Mouse (Mus musculus) neural tube, embryonic 15.5 days (tissue): ENCODE results near the gene Sf3b4. TPM values are rescaled to one million over a fixed set of nuclear protein-coding genes. Genes with fewer than 3 reads are reported as not detected.
A peak's percentile ranks its signal among the peaks of the same experiment; 100 is the strongest.
"Not testable (repeated sequence)": the region's sequence is repeated elsewhere in the genome, so short reads cannot be mapped to it uniquely, and the experiment has no call there.

Experiments
- ATAC-seq: fragments of 200-750 bp; cut with Nextera tagmentation; 2 replicates; pipeline ENCODE4 v1.8.0; 2017; ENCODE audit warnings: mild to moderate bottlenecking, moderate TSS enrichment, moderate library complexity; ENCODE audit not compliant: low FRiP score
- H3K27ac ChIP-seq: fragments of 300-500 bp; sonication (generic); replicated peaks from 2 replicates; pipeline ENCODE4 v1.5.1; 2015; ENCODE audit warnings: mild to moderate bottlenecking, inconsistent platforms
- H3K27me3 ChIP-seq: fragments of 300-500 bp; sonication (generic); replicated peaks from 2 replicates; pipeline ENCODE4 v1.6.1; 2015; ENCODE audit warnings: inconsistent platforms
- H3K36me3 ChIP-seq: fragments of 300-500 bp; sonication (generic); 2 replicates; pipeline ENCODE4 v1.6.1; 2015; ENCODE audit warnings: inconsistent platforms
- H3K4me1 ChIP-seq: fragments of 300-500 bp; sonication (generic); 2 replicates; pipeline ENCODE4 v1.6.1; 2015; ENCODE audit warnings: inconsistent platforms
- H3K4me2 ChIP-seq: fragments of 300-500 bp; sonication (generic); 2 replicates; pipeline ENCODE4 v1.6.1; 2015; ENCODE audit warnings: inconsistent platforms, mild to moderate bottlenecking, moderate library complexity
- H3K4me3 ChIP-seq: fragments of 300-500 bp; sonication (generic); replicated peaks from 2 replicates; pipeline ENCODE4 v1.5.1; 2015; ENCODE audit warnings: mild to moderate bottlenecking, inconsistent platforms
- H3K9ac ChIP-seq: fragments of 300-500 bp; sonication (generic); replicated peaks from 2 replicates; pipeline ENCODE4 v1.6.1; 2015; ENCODE audit warnings: mild to moderate bottlenecking, inconsistent platforms
- H3K9me3 ChIP-seq: fragments of 300-500 bp; sonication (generic); replicated peaks from 2 replicates; pipeline ENCODE4 v1.6.1; 2016; ENCODE audit warnings: inconsistent platforms
- WGBS: fragments of 180-500 bp; shearing (Covaris S2); methylation state at CpG from one replicate; pipeline ENCODE4 v1.1.7; 2015; ENCODE audit warnings: mixed read lengths; 5-methylcytosine and 5-hydroxymethylcytosine counted together
- polyA plus RNA-seq: library from polyadenylated mRNA; unstranded; fragments of >200 nt; fragmentation: Nextera tagmentation; extraction: Ambion mirVana; gene quantifications from 2 replicates; pipeline ENCODE4 v1.2.1, GENCODE M21; 2015

Gene Sf3b4
- polyA plus RNA-seq, 1 experiment from 2014 or later = 127 TPM

GRCm38 (mm10) chr3:96160222-96160802 lies 11.8 kb upstream of the Sf3b4 start:
- peak overlapping the region; percentile 97 for H3K4me2 ChIP-seq
- no peak for ATAC-seq
- no peak overlapping the region for H3K9ac ChIP-seq
- peaks cover 32% of the 10 kb centered on the region for H3K4me1 ChIP-seq
- peaks cover 7% of the 10 kb centered on the region; the same call in 1 of the 2 replicates for H3K36me3 ChIP-seq
- no peaks in the 10 kb centered on the region for H3K27me3 ChIP-seq
- 0 out of 2 replicates have a peak overlapping the region, but pooled peaks have one; percentile 49 for H3K4me3 ChIP-seq
- WGBS = 57% methylated on average over 4 of the region's 4 CpGs
- H3K9me3 ChIP-seq = no peaks in the 10 kb centered on the region
- H3K27ac ChIP-seq = peak overlapping the region; percentile 78

GRCm38 (mm10) chr3:96160803-96161516 lies 11.2 kb upstream of the Sf3b4 start:
- H3K4me2 ChIP-seq = peak overlapping the region; percentile 97
- H3K27me3 ChIP-seq = no peaks in the 10 kb centered on the region
- H3K4me3 ChIP-seq = peak overlapping the region; percentile 49
- WGBS = 2% methylated on average over 12 of the region's 12 CpGs
- H3K36me3 ChIP-seq = peaks cover under 1% of the 10 kb centered on the region; the same call in 1 of the 2 replicates
- no peaks in the 10 kb centered on the region for H3K9me3 ChIP-seq
- ATAC-seq = peak; percentile 85
- H3K9ac ChIP-seq = peak overlapping the region; percentile 61
- peak overlapping the region; percentile 78 for H3K27ac ChIP-seq
- peaks cover 32% of the 10 kb centered on the region for H3K4me1 ChIP-seq

DNA sequence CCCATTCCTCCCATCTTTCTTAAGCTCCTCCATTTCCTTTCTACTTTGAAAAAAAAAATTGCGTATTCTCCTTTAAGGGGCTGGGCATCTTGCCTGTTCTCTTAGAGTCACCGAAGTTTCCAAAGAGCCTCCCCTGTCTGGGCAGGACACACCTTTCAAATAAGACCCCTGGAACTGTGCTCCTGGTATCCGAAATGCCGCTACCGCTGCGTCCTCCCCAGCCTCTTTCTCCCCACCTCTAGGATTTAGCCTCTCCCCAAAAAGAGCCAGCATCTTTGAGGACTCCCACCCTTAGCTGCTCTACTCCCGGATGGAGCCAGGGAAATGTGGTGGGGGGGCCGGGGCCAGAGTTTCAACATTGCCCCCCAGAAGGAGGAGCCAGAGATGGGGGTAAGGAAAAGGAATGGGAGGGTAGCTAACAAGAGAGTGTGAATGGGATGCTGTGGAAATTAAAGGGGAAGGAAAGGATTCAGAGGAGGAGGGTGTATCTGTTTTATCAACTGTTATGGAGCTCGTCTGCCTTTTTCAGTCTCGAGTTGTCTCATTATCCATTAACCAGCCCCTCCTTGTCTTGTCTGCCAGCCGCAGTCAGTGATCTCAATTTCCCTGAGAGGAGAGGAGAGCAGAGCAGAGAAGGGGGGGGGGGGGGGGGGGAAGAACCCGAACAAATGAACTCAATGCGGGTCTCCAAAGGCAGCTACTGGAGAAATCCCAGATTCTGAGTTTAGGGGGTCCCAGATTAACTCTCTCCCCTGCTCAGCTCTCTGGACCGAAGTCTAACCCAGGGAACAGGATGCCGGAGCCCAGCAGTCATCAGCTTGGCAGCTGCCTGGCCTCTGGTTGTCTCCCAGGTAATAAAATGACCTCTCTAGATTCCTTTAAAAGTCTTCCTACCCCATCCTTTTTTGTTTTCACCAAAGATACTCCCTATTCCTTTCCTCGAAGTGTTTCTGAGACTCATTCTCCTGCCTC lies 10.0 kb upstream of the Sf3b4 start, which contains the start of gene Mtmr11:
TSS of gene Mtmr11 (plus strand) at position 136 of the 972 bp plus-strand sequence.
- Histone ChIP-seq H3K4me2 (peak within 1 kb of the TSS; percentile 97), H3K27ac (peak within 1 kb of the TSS; percentile 78), H3K9ac (peak within 1 kb of the TSS; percentile 61), H3K27me3 (no peaks in the 10 kb centered on the region), H3K4me1 (peaks cover 32% of the 10 kb centered on the region), H3K4me3 (peak within 1 kb of the TSS; percentile 49), H3K36me3 (no peaks in the 10 kb centered on the region), H3K9me3 (no peaks in the 10 kb centered on the region)
- ATAC-seq = peak; percentile 62
- WGBS = 2% methylated on average over 16 of the region's 16 CpGs

- Histone ChIP-seq H3K4me2 (peak overlapping the region; percentile 97), H3K27me3 (no peaks in the 10 kb centered on the region), H3K4me1 (peaks cover 32% of the 10 kb centered on the region), H3K4me3 (peak overlapping the region; percentile 49), H3K9ac (no peak overlapping the region), H3K9me3 (no peaks in the 10 kb centered on the region), H3K36me3 (no peaks in the 10 kb centered on the region), H3K27ac (no peak overlapping the region)
- no peak for ATAC-seq
- 89% methylated on average over 6 of the region's 6 CpGs for WGBS
Measured at GRCm38 (mm10) chr3:96163040-96163439, 9.1 kb upstream of the Sf3b4 start.

DNA sequence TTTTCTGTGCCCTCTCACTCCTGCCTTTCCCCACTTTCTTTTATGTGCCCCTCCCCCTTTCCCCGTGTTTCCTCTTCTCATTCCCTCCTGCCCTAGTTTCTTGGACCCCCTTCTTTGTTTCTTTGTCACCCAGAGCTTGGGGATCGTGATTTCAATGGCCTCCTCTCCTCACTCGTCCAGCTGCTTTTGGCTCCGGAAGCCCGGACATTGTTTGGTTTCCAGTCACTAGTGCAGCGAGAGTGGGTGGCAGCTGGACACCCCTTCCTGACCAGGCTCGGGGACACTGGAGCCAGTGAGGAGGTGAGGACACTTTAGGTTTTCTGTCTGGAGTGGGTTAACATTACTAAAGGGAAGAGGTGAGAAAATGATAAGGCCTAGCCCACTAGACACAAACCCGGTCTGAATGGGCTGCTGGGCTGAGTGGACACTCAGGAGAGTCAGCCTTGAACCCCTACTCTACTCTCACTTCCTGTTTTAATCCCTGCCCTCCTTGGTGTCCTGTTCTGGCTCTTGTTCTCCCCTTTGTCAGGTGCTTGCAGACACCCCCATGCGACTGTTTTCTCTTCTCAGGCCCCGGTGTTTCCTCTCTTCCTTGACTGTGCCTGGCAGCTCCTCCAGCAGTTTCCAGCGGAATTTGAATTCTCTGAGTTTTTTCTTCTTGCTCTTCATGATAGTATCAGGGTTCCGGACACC lies 3.5 kb upstream of the Sf3b4 start:
- 70% methylated on average over 12 of the region's 12 CpGs for WGBS
- Histone ChIP-seq H3K9me3 (no peaks in the 10 kb centered on the region), H3K9ac (no peak overlapping the region), H3K36me3 (no peaks in the 10 kb centered on the region), H3K4me2 (no peak overlapping the region), H3K4me3 (no peak overlapping the region), H3K27ac (no peak overlapping the region), H3K27me3 (no peaks in the 10 kb centered on the region), H3K4me1 (peaks cover 26% of the 10 kb centered on the region)
- ATAC-seq = no peak

DNA sequence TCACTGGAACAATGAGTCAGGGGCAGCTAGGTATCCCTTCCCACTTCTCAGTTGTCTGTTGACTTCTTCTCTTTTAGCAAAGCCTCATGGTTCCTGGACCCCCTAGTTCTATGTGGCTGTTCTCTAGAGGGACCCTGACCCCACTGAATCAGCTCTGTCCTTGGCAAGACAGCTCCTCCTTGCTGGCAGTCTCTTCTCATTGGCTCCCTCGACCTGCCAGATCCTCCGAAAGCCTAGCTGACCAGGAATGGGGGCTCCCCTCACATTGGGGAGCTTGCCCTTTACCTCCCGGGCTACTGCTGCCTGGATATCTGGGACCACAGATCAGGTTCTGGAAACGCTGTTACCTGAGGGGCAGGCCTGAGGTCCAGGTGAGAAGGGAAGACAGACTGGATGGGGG lies 1.9 kb upstream of the Sf3b4 start:
- Histone ChIP-seq H3K9ac (peak overlapping the region; percentile 18; the same call in 1 of the 2 replicates), H3K27me3 (no peaks in the 10 kb centered on the region), H3K36me3 (peaks cover 14% of the 10 kb centered on the region), H3K4me1 (peaks cover 37% of the 10 kb centered on the region), H3K9me3 (no peaks in the 10 kb centered on the region), H3K4me2 (no peak overlapping the region), H3K4me3 (no peak overlapping the region), H3K27ac (no peak overlapping the region)
- ATAC-seq = no peak
- WGBS = 88% methylated on average over 4 of the region's 4 CpGs

GRCm38 (mm10) chr3:96170976-96171545 lies 1.1 kb upstream of the Sf3b4 start:
- Histone ChIP-seq H3K27me3 (no peaks in the 10 kb centered on the region), H3K4me3 (peak overlapping the region; percentile 85), H3K4me2 (peak overlapping the region; percentile 98), H3K9ac (peak overlapping the region; percentile 87; the same call in 1 of the 2 replicates), H3K9me3 (no peaks in the 10 kb centered on the region), H3K36me3 (peaks cover 20% of the 10 kb centered on the region), H3K4me1 (peaks cover 42% of the 10 kb centered on the region), H3K27ac (peak overlapping the region; percentile 98)
- no peak for ATAC-seq
- 75% methylated on average over 10 of the region's 10 CpGs for WGBS

GRCm38 (mm10) chr3:96171583-96172196 lies 442 bp upstream of the Sf3b4 start:
- peaks cover 27% of the 10 kb centered on the region for H3K36me3 ChIP-seq
- no peaks in the 10 kb centered on the region for H3K27me3 ChIP-seq
- H3K9me3 ChIP-seq = no peaks in the 10 kb centered on the region
- peak overlapping the region; percentile 98 for H3K27ac ChIP-seq
- peak overlapping the region; percentile 87 for H3K9ac ChIP-seq
- WGBS = 21% methylated on average over 18 of the region's 18 CpGs
- H3K4me3 ChIP-seq = peak overlapping the region; percentile 85
- H3K4me1 ChIP-seq = peaks cover 45% of the 10 kb centered on the region
- peak; percentile 29 for ATAC-seq
- H3K4me2 ChIP-seq = peak overlapping the region; percentile 98

GRCm38 (mm10) chr3:96173185-96173584 lies 1.1 kb downstream of the Sf3b4 start:
- H3K4me2 ChIP-seq = peak overlapping the region; percentile 98
- peak overlapping the region; percentile 77; the same call in 1 of the 2 replicates for H3K27ac ChIP-seq
- WGBS = 32% methylated on average over 7 of the region's 7 CpGs
- H3K4me3 ChIP-seq = peak overlapping the region; percentile 85
- peaks cover 38% of the 10 kb centered on the region for H3K36me3 ChIP-seq
- ATAC-seq = no peak
- H3K9ac ChIP-seq = peak overlapping the region; percentile 81
- no peaks in the 10 kb centered on the region for H3K27me3 ChIP-seq
- peaks cover 45% of the 10 kb centered on the region for H3K4me1 ChIP-seq
- H3K9me3 ChIP-seq = no peaks in the 10 kb centered on the region

- H3K9me3 ChIP-seq, ATAC-seq, H3K27me3 ChIP-seq, H3K9ac ChIP-seq, H3K27ac ChIP-seq, H3K4me3 ChIP-seq: not testable (repeated sequence)
- 75% methylated on average over 4 of the region's 4 CpGs for WGBS
- H3K4me2 ChIP-seq = peak overlapping the region; percentile 26; the same call in 1 of the 2 replicates
- peaks cover 45% of the 10 kb centered on the region for H3K4me1 ChIP-seq
- peaks cover 46% of the 10 kb centered on the region for H3K36me3 ChIP-seq
Measured at GRCm38 (mm10) chr3:96174042-96174441, 1.9 kb downstream of the Sf3b4 start.
